Comparison of ENCODE assay signal across 8 mouse cellular contexts in the genomic region with DNA sequence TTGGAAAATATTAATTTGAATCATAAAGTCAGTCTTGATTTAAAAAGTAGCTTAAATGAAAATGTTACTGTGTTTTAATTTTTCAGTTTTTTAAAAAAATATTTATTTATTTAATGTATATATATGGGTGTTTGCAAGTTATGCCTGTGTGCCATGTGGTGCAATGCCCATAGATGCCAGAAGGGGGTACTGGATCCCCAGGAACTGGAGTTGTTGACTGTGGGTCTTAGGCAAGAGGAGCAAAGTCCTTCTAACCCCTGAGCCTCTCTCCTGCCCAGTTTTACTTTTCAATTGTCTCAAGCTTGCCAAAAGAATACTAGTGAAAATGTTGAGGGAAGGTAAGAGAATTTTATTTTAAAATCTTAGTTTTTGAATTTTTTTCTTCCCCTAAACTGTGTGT.
DNase-seq lines count a peak whose midpoint lies in the region; ATAC-seq lines count a peak whose summit lies in the region.

No protein-coding gene starts in this region.

- peaks cover 9% of the 10 kb centered on the region for H3K4me1 ChIP-seq in midbrain, embryonic 16.5 days (ENCODE audit: control insufficient read depth, insufficient read depth, low read length)

- H3K4me3 ChIP-seq in midbrain, embryonic 16.5 days (ENCODE audit: low read depth, low read length) = no peak overlapping the region

- H3K27ac ChIP-seq in midbrain, embryonic 16.5 days (ENCODE audit: low read length) = no peak overlapping the region

- H3K9ac ChIP-seq in midbrain, embryonic 16.5 days (ENCODE audit: low read depth, low read length) = no peak overlapping the region

- no peak overlapping the region for H3K4me2 ChIP-seq in midbrain, embryonic 16.5 days (ENCODE audit: low read length)

- no peaks in the 10 kb centered on the region for H3K9me3 ChIP-seq in midbrain, embryonic 16.5 days (replicated peaks; ENCODE audit: control insufficient read depth, low read length, poor library complexity, severe bottlenecking)

- no peaks in the 10 kb centered on the region for H3K27me3 ChIP-seq in midbrain, embryonic 16.5 days (ENCODE audit: control insufficient read depth, insufficient read depth, low read depth, low read length)

- DNase-seq in embryo, embryonic 10 days (ENCODE audit: low spot score) = peak; percentile 38
- DNase-seq in embryo, embryonic 9.5 days (ENCODE audit: extremely low spot score) = no peak
- DNase-seq in 416B (ENCODE audit: low read depth) = peak; percentile 74
- DNase-seq in c-Kit-positive CD71-positive TER-119-positive erythroid progenitor cells, embryonic 14.5 days (ENCODE audit: low spot score) = peak; percentile 29
- DNase-seq in lung, postnatal 10 days = peak; percentile 30
- no peak for DNase-seq in left cerebral cortex, adult 9 months (ENCODE audit: low spot score in 2 of 2)
- DNase-seq in layer of hippocampus, adult 9-11 months = no peak

- peaks cover 16% of the 10 kb centered on the region; the same call in 1 of the 2 replicates for H3K36me3 ChIP-seq in midbrain, embryonic 16.5 days (ENCODE audit: control insufficient read depth, insufficient read depth, low read length)

- ATAC-seq in midbrain, embryonic 16.5 days = no peak

Comparison
In these comparisons a context has a peak if more than half of its experiments do, and no peak if none do; other contexts are left out.
1. DNase-seq: peak in embryo, embryonic 10 days (single experiment), 416B (single experiment), c-Kit-positive CD71-positive TER-119-positive erythroid progenitor cells, embryonic 14.5 days (single experiment) and lung, postnatal 10 days (single experiment); none in embryo, embryonic 9.5 days (single experiment), left cerebral cortex, adult 9 months (0 of 2) and layer of hippocampus, adult 9-11 months (single experiment).